Mouse (Mus musculus) liver, embryonic 16.5 days (tissue): ENCODE results near the gene Mpzl1. TPM values are rescaled to one million over a fixed set of nuclear protein-coding genes. Genes with fewer than 3 reads are reported as not detected.

Experiments
- ATAC-seq: fragments of 200-750 bp; cut with Nextera tagmentation; 2 replicates; pipeline ENCODE4 v1.8.0; 2017; ENCODE audit warnings: low read depth, mild to moderate bottlenecking, moderate number of reproducible peaks, moderate library complexity
- H3K27ac ChIP-seq: fragments of 300-500 bp; sonication (generic); 2 replicates; pipeline ENCODE4 v1.5.1; 2014; ENCODE audit warnings: mild to moderate bottlenecking, low read length
- H3K27me3 ChIP-seq: fragments of 300-500 bp; sonication (generic); 2 replicates; pipeline ENCODE4 v1.6.1; 2014; ENCODE audit warnings: low read depth, low read length, mixed read lengths; ENCODE audit not compliant: control insufficient read depth, insufficient read depth
- H3K36me3 ChIP-seq: fragments of 300-500 bp; sonication (generic); 2 replicates; pipeline ENCODE4 v1.6.1; 2014; ENCODE audit warnings: mild to moderate bottlenecking; ENCODE audit not compliant: control insufficient read depth, insufficient read depth
- H3K4me1 ChIP-seq: fragments of 300-500 bp; sonication (generic); 2 replicates; pipeline ENCODE4 v1.6.1; 2014; ENCODE audit warnings: low read depth, low read length, mixed read lengths; ENCODE audit not compliant: control insufficient read depth
- H3K4me2 ChIP-seq: fragments of 300-500 bp; sonication (generic); 2 replicates; pipeline ENCODE4 v1.6.1; 2014; ENCODE audit warnings: low read depth, low read length, mixed read lengths
- H3K4me3 ChIP-seq: fragments of 300-500 bp; sonication (generic); 2 replicates; pipeline ENCODE4 v1.5.1; 2014; ENCODE audit warnings: low read depth, mild to moderate bottlenecking, low read length
- H3K9ac ChIP-seq: fragments of 300-500 bp; sonication (generic); 2 replicates; pipeline ENCODE4 v1.6.1; 2014; ENCODE audit warnings: low read depth, low read length
- H3K9me3 ChIP-seq: fragments of 300-500 bp; sonication (generic); replicated peaks from 2 replicates; pipeline ENCODE4 v1.6.1; 2016; ENCODE audit warnings: low read length; ENCODE audit not compliant: control insufficient read depth
- WGBS: fragments of 180-500 bp; shearing (Covaris S2); extraction: QIAGEN DNeasy Blood & Tissue Kit; methylation state at CpG from one replicate; pipeline ENCODE4 v1.1.7; 2014; ENCODE audit not compliant: insufficient replicate concordance; 5-methylcytosine and 5-hydroxymethylcytosine counted together
- polyA plus RNA-seq: library from polyadenylated mRNA; unstranded; fragments of >200 nt; fragmentation: Nextera tagmentation; extraction: Ambion mirVana; gene quantifications from 2 replicates; pipeline ENCODE4 v1.2.1, GENCODE M21; 2015

Mpzl1 gene
- polyA plus RNA-seq, 1 experiment from 2014 or later, result 21.9 TPM

DNA sequence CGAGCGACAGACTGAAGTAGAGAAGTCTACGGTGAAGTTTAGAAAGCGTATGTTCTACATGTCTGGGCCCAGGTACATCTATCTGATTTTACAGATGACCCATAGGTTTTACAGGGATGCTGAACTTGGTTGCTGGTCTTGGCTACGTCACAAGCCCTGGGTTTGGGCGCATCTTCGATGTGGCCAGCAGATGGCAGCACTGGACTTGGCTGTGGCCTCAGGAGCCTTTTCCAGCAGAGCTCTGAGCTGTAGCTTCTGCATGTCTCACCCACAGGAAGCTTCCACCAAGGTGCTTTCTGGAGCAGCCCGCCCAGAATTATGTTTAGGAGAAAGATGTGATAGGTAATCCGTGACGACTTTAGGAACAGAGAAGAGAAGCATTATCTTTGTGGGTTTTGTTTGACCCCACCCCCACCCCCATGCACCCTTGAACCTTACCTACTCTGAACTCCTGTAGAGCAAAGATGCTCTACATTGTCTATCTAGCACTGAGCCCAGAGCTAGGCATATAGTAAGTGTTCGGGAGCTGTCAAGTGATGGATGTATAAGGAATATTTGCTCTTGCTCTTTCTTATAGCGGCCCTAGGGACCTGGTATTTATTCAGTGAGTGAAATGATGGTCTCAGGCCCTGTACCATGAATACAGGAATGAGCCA, 50.7 kb downstream of the Mpzl1 start:
- WGBS, result 22% methylated on average over 12 of the region's 12 CpGs
- no peak overlapping the region for H3K27ac ChIP-seq
- no peak overlapping the region for H3K4me2 ChIP-seq
- no peaks in the 10 kb centered on the region for H3K27me3 ChIP-seq
- H3K9me3 ChIP-seq, result 0 out of 2 replicates have a peak, but pooled peaks cover 2% of the 10 kb centered on the region
- no peak overlapping the region for H3K9ac ChIP-seq
- no peak overlapping the region for H3K4me3 ChIP-seq
- no peaks in the 10 kb centered on the region for H3K36me3 ChIP-seq
- no peaks in the 10 kb centered on the region for H3K4me1 ChIP-seq
- peak; percentile 53; the same call in 1 of the 2 replicates for ATAC-seq

DNA sequence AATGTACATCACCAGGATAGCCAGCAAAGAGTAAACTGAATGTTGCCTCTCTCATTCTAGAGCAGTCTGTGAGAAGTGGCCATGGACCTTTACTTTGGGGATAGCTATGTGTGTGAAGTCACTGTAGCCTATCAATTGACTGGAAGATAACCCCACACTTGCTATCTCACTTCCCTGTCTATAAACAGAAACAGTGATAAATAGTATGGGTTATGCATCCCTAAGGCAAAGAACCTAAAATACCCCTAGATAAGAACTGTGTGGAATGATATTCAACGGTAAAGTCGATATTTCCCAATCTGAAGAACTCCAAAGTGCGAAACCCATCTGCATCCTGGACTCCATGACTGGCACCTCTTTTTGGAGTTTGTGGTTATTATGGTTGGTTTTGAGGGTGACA, 53.1 kb downstream of the Mpzl1 start:
- 0 out of 2 replicates have a peak, but pooled peaks cover 2% of the 10 kb centered on the region for H3K9me3 ChIP-seq
- H3K4me1 ChIP-seq, result no peaks in the 10 kb centered on the region
- H3K27ac ChIP-seq, result no peak overlapping the region
- 65% methylated on average over 3 of the region's 3 CpGs for WGBS
- no peak overlapping the region for H3K4me2 ChIP-seq
- H3K9ac ChIP-seq, result no peak overlapping the region
- H3K36me3 ChIP-seq, result no peaks in the 10 kb centered on the region
- no peaks in the 10 kb centered on the region for H3K27me3 ChIP-seq
- no peak for ATAC-seq
- no peak overlapping the region for H3K4me3 ChIP-seq

DNA sequence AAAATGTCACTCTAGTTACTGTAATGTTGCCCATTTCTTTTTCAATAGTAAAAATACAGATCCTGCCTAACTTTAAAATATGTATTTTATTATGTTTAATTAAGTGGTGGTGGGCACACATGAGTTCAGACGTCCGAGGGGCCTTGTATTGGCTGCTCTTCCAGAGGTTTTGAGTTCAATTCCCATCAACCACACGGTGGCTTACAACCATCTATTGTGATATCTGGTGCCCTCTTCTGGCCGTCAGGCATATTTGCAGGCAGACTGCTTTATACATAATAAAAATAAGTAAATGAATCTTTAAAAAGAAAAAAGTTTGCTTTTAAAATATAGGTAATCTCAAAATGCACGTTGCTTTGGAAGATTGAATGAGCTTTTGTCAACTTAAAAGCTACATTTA, 55.0 kb downstream of the Mpzl1 start:
- no peak overlapping the region for H3K27ac ChIP-seq
- H3K4me3 ChIP-seq, result no peak overlapping the region
- no peak for ATAC-seq
- H3K9ac ChIP-seq, result no peak overlapping the region
- 0 out of 2 replicates have a peak, but pooled peaks cover 2% of the 10 kb centered on the region for H3K9me3 ChIP-seq
- WGBS, result 38% methylated on average over 5 of the region's 5 CpGs
- no peaks in the 10 kb centered on the region for H3K36me3 ChIP-seq
- no peaks in the 10 kb centered on the region for H3K4me1 ChIP-seq
- no peak overlapping the region for H3K4me2 ChIP-seq
- H3K27me3 ChIP-seq, result no peaks in the 10 kb centered on the region

DNA sequence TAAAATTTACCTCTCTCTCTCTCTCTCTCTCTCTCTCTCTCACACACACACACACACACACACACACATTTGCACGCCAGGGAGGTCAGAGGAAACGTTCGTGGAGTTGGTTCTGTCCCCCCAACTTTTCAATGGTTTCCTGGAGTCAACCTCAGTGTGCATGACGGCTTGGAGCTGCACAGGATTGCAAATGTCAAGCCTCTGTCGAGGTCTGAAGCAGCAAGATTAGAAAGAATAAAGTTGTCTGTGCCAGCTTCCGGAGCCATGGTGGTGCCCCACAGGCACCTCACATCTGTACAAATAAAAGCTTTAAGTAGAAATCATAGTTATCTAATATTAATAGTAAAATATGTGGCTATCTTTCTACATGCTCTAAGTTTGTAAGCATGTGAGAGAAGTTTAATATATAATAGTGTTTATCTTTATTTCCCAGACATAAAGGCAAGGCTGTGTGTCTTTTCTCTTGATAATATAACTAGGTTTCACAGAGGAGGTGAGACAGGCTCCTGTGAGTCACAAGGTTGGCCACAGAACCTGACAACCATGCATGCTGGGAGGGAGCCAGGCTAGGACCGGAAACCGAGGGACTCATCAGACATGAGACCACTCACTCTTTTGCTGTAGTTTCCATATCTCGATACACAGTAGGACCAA, 57.8 kb downstream of the Mpzl1 start:
- Histone ChIP-seq H3K4me1 (no peaks in the 10 kb centered on the region), H3K4me3 (no peak overlapping the region), H3K9ac (no peak overlapping the region), H3K27ac (no peak overlapping the region), H3K9me3 (0 out of 2 replicates have a peak, but pooled peaks cover 2% of the 10 kb centered on the region), H3K27me3 (no peaks in the 10 kb centered on the region), H3K36me3 (no peaks in the 10 kb centered on the region), H3K4me2 (no peak overlapping the region)
- WGBS, result 38% methylated on average over 9 of the region's 9 CpGs
- no peak for ATAC-seq

DNA sequence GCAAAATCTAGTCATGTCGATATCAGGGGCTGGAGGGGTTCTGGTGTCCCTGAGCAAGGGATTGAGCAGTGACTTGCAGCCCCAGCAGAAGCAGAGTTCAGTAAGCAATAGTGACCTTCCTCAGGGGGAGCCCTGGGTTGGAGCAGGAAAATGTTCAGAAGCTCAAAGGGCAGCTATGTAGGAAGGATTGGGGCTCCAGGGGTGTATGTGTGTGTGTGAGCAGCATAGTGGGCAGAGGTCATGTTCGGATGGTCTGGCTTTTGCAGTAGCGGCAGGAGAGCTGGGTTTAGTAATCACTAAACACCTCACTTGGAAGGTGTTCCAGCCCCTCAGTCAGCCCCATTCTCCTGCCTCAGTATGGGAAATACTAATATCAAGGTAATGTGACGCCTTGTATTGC, 58.3 kb downstream of the Mpzl1 start:
- H3K36me3 ChIP-seq, result no peaks in the 10 kb centered on the region
- ATAC-seq, result peak; percentile 62
- H3K9me3 ChIP-seq, result 0 out of 2 replicates have a peak, but pooled peaks cover 2% of the 10 kb centered on the region
- H3K27me3 ChIP-seq, result no peaks in the 10 kb centered on the region
- 55% methylated on average over 4 of the region's 4 CpGs for WGBS
- H3K27ac ChIP-seq, result no peak overlapping the region
- no peaks in the 10 kb centered on the region for H3K4me1 ChIP-seq
- no peak overlapping the region for H3K4me3 ChIP-seq
- no peak overlapping the region for H3K4me2 ChIP-seq
- no peak overlapping the region for H3K9ac ChIP-seq

DNA sequence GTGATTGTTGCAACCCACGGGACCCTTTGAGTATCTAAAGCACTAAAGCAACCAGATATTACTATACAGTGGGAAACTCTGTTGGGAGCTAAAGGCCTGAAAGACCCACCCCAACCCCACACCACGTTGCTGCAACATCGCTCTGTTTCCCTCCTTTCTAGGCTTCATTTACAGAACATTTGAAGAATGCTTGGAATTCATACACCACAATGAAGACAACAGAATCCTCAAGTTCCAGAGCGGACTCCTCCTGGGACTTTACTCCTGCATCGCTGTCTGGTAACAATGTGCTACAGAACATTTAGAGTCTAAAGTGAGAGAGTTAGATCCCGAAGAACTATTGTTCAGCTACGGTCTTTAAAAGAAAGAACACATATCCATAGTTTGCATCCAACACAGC, 66.9 kb downstream of the Mpzl1 start:
- Histone ChIP-seq H3K9me3 (no peaks in the 10 kb centered on the region), H3K27me3 (no peaks in the 10 kb centered on the region), H3K4me2 (no peak overlapping the region), H3K9ac (no peak overlapping the region), H3K27ac (no peak overlapping the region), H3K4me1 (no peaks in the 10 kb centered on the region), H3K4me3 (no peak overlapping the region), H3K36me3 (no peaks in the 10 kb centered on the region)
- ATAC-seq, result no peak
- 70% methylated on average over 7 of the region's 7 CpGs for WGBS

DNA sequence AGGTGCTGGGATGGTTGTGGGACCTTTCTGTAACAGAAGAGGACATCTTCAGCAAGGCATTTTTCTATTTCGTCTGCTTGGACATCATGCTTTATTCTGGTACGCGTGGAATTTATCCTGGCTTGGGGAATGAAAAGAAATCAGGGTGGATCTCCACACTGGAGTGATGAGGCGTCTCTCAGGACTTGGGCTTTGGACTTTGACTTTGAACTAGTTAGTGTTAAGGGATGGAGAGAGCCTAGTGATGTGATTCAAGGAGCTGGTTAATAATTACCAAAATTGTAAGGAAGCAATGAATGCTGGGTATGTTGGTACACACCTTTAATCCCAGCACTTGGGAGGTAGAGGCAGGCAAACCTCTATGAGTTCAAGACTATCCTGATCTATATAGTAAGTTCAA, 69.1 kb downstream of the Mpzl1 start:
- no peak overlapping the region for H3K9ac ChIP-seq
- H3K9me3 ChIP-seq, result no peaks in the 10 kb centered on the region
- no peak overlapping the region for H3K27ac ChIP-seq
- H3K27me3 ChIP-seq, result no peaks in the 10 kb centered on the region
- ATAC-seq, result no peak
- no peaks in the 10 kb centered on the region for H3K36me3 ChIP-seq
- H3K4me1 ChIP-seq, result no peaks in the 10 kb centered on the region
- 66% methylated on average over 4 of the region's 4 CpGs for WGBS
- no peak overlapping the region for H3K4me3 ChIP-seq
- H3K4me2 ChIP-seq, result no peak overlapping the region

DNA sequence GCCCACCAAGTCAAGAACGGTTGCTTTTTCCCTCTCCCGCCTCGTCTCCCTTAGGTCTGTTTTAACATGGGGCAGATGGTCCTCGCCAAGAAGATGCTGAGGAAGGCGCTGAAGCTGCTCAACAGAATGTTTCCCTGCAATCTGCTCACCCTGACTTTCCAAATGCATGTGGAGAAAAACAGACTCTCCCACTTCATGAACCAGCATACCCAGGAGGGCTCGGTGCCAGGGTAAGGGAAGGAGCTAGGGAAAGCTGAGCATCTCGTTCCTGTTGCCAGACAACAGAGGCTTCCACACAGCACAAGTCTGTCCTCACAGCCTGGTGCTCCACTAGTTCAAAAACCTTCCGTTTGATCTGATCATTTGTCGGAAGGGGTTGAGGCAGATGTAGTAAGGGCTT, 75.3 kb downstream of the Mpzl1 start:
- no peak overlapping the region for H3K4me3 ChIP-seq
- no peaks in the 10 kb centered on the region for H3K27me3 ChIP-seq
- no peaks in the 10 kb centered on the region for H3K36me3 ChIP-seq
- H3K9ac ChIP-seq, result no peak overlapping the region
- H3K4me1 ChIP-seq, result no peaks in the 10 kb centered on the region
- 64% methylated on average over 9 of the region's 9 CpGs for WGBS
- no peak overlapping the region for H3K27ac ChIP-seq
- no peak for ATAC-seq
- H3K9me3 ChIP-seq, result no peaks in the 10 kb centered on the region
- no peak overlapping the region for H3K4me2 ChIP-seq

DNA sequence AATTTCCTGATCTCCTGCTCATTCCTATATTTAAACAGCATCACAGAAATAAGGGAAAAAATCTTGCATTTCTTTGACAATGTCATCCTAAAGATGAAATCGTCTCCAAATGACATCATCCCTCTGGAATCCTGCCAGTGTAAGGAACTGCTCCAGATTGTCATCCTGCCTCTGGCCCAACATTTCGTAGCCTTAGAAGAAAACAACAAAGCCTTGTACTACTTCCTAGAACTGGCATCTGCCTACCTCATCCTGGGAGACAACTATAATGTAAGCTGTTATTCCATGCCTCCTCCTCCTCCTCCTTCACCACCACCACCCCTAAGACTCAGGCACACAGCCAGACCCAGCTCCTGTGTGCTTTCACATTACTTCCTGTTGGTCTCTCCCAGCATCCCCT, 77.6 kb downstream of the Mpzl1 start:
- H3K9ac ChIP-seq, result no peak overlapping the region
- no peaks in the 10 kb centered on the region for H3K9me3 ChIP-seq
- H3K4me3 ChIP-seq, result no peak overlapping the region
- H3K27ac ChIP-seq, result no peak overlapping the region
- no peak overlapping the region for H3K4me2 ChIP-seq
- ATAC-seq, result no peak
- whole genome bisulfite sequencing, result 28% methylated on average over 2 of the region's 2 CpGs
- no peaks in the 10 kb centered on the region for H3K36me3 ChIP-seq
- H3K4me1 ChIP-seq, result no peaks in the 10 kb centered on the region
- H3K27me3 ChIP-seq, result no peaks in the 10 kb centered on the region
